Mouse (Mus musculus): ENCODE data around the gene Strip2. TPM values are rescaled to one million over a fixed set of nuclear protein-coding genes. Genes with fewer than 3 reads are reported as not detected.

Gene Strip2
- polyA plus RNA-seq (2015; fragmentation: Nextera tagmentation; extraction: Ambion mirVana) = 0.56 and 0.78 TPM in 2 replicates

GRCm38 (mm10) chr6:29916530-29917382 lies at the start of gene Strip2:
Strip2 (plus strand) TSS chr6:29917012.

Other genes starting within 250 kb of the Strip2 start
- 169 and 210 TPM in 2 replicates for gene Tspan33, start 222.8 kb upstream of the Strip2 start, polyA plus RNA-seq (2015; fragmentation: Nextera tagmentation; extraction: Ambion mirVana)
- 8.7 and 11.2 TPM in 2 replicates for gene Smo, start 181.5 kb upstream of the Strip2 start, polyA plus RNA-seq (2015; fragmentation: Nextera tagmentation; extraction: Ambion mirVana)
- gene Ahcyl2, start 149.0 kb upstream of the Strip2 start, polyA plus RNA-seq (2015; fragmentation: Nextera tagmentation; extraction: Ambion mirVana) = 6.2 and 6.3 TPM in 2 replicates
- gene Nrf1, start 131.0 kb downstream of the Strip2 start, polyA plus RNA-seq (2015; fragmentation: Nextera tagmentation; extraction: Ambion mirVana) = 39.7 and 43.9 TPM in 2 replicates

All from spleen, postnatal 0 days (tissue).